Mouse (Mus musculus) heart, postnatal 0 days (tissue): ENCODE measurements around the gene Syn3.

Experiments
- CTCF ChIP-seq: IDR thresholded peaks from 2 replicates; pipeline ENCODE4 v1.5.1; 2016; ENCODE audit warnings: antibody characterized with exemption, control low read depth, low read depth
- EP300 ChIP-seq: IDR thresholded peaks from 2 replicates; pipeline ENCODE4 v1.6.1; 2016; ENCODE audit warnings: antibody characterized with exemption, low read depth

DNA sequence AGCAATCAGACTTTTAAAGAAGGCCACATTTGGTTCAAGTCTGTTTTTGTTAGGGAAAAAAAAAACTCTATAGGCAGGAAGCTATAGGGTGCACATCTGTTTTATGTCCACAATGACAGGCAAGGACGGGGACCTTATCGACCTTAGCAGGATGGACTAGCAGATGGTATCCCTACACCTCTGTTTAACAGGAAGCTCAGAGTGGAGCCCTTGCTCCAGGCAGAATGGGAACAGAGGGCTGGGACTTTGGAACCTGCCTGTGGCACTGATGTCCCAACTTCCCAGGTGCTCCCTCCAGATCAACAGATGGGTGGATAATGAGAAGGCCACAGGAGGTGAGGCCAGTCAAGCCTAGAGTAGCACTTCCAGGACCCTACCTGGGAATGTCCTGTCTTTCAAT, 118.1 kb downstream of the Syn3 start:
- TF ChIP-seq CTCF (no peak), EP300 (no peak)
